Mouse (Mus musculus) cortical plate, adult 2 months (tissue): Measurements from ENCODE around the gene Crip1.

Experiments used
- CTCF ChIP-seq: fragments of 200-500 bp; IDR thresholded peaks from 2 replicates; pipeline ENCODE4 v1.5.1; 2011; ENCODE audit warnings: mild to moderate bottlenecking, control low read depth, low read length; ENCODE audit not compliant: insufficient read depth; ENCODE audit errors: extremely low read depth
- POLR2A ChIP-seq: fragments of 200-500 bp; IDR thresholded peaks from 2 replicates; pipeline ENCODE4 v1.6.1; 2011; ENCODE audit warnings: mild to moderate bottlenecking, low read length, control low read depth; ENCODE audit not compliant: insufficient read depth; ENCODE audit errors: extremely low read depth

- no peak for TF ChIP-seq CTCF
- no peak for TF ChIP-seq POLR2A
Measured at GRCm38 (mm10) chr12:113131601-113132000, 14.5 kb upstream of the Crip1 start.
